Mouse (Mus musculus) lung, adult 2 months (tissue): ENCODE data around the gene Defb19.
A peak's percentile ranks its signal among the peaks of the same experiment; 100 is the strongest.

Experiments
- CTCF ChIP-seq: fragments of 200-500 bp; IDR thresholded peaks from 2 replicates; pipeline ENCODE4 v1.5.1; 2011; ENCODE audit warnings: mild to moderate bottlenecking, low read length, control low read depth; ENCODE audit not compliant: insufficient read depth
- POLR2A ChIP-seq: fragments of 200-500 bp; IDR thresholded peaks from 2 replicates; pipeline ENCODE4 v1.6.1; 2011; ENCODE audit warnings: low read depth, mild to moderate bottlenecking, control low read depth, low read length, borderline replicate concordance; ENCODE audit errors: extremely low read depth

- TF ChIP-seq POLR2A (no peak), CTCF (peak; percentile 26; the same call in 1 of the 2 replicates)
Observed at GRCm38 (mm10) chr2:152544691-152545090, 35.4 kb downstream of the Defb19 start.
